Mouse (Mus musculus) brain, adult 2 months (tissue): Measurements from ENCODE around the gene Skap1.

Experiments used
- DNase-seq: peaks from one replicate; pipeline ENCODE4 v3.0.0; 2011; ENCODE audit warnings: low read depth, low spot score

Skap1 gene

DNA sequence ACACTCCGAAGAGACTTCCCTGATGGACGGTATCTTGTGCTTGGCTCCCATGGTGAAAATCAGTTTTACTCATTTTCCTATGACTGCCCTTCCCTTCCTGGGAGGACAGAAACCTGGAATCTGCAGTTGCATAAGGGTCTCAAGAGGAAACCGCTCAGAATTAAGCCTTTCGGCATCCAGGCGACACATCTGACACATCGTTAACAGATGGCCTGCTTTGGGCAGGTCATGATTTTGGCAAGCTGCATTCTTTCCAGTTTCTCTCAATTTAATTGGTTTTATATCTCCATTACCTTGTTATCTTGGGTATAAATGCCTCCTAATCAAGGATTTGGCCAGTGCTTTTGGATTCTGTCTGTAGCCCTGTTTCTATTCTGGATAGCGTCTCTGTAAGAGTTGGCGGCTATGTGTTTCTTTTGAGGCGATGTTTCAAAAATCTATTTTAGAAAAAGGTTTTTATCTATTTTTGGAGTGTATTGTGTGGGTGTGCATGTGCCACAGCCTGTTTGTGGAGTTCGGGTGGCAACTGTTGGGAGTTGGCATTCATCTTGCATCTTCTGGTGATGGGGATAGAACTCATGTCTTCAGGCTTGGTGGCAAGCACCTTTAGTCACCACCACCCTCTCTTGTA lies 1.1 kb downstream of the Skap1 start:
- peak; percentile 75 for DNase-seq

DNA sequence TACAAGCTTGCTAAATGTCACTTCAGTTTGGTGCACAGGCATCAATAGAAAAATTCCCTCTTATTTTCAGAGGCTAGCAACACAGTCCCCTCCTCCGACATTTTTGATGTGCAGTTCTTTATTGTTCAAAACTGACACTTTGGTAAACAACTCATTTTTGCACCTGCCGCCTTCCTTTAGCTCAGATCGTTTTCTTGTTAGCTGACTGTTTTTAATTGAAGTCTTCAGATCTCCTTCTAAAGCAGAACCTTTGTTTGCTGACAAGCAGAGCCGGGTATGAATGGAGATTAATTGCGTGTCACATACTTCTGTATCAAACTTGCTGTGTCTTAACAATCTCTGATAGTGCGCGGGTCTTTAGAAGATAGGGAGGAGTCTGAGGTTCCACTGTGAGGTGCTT lies 2.0 kb downstream of the Skap1 start:
- DNase-seq, result peak; percentile 5

DNA sequence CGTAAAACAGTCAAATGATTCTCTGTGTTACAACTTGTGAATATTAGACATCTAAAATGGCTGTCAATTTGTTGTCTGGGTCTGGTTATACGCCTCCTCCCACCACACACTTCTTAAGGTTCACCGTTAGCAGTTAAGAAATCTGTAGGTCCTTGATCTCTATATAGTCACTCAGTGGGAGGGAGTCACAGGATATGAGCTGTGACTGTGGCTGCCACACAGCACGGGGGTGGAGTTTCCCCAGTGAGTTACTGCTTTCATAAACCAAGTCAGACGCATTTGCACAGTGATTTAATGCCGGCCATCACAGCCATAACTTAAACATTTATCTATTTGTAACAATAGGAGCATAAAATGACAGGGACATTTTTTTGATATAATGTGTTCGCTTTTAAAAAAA lies 2.6 kb downstream of the Skap1 start:
- DNase-seq, result peak; percentile 67

DNA sequence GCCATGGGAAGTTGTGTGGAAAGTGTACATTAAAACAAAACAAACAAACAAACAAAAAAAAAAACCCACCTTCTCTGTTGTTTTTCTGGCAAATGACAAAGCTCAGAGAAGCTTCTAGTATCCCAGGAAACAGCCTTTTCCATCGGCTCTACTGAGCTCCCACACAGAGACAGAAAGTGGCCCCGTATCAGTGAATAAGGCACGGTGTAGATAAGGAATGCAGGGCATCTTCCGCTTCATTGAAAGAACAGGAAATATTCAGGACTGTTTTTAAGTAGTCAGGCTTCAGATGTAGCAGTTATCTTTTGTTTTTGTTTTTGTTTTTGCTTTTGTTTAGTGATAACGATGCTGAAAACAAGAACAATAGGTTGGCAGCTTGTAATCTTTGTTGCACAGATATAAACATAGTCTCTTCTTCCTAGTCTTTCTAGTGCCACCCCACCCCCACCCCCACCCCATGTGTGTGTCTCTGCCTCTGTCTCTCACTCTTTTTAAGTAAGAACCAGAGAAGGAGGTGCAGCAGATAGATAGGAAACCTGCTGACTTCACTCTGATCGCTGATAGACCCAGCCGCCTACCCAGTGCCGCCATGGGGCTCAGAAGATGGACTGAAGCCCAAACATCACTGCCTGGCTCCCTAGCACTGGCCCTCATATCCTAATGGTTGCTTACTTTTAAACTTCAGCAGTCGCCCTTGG lies 3.8 kb downstream of the Skap1 start:
- no peak for DNase-seq

DNA sequence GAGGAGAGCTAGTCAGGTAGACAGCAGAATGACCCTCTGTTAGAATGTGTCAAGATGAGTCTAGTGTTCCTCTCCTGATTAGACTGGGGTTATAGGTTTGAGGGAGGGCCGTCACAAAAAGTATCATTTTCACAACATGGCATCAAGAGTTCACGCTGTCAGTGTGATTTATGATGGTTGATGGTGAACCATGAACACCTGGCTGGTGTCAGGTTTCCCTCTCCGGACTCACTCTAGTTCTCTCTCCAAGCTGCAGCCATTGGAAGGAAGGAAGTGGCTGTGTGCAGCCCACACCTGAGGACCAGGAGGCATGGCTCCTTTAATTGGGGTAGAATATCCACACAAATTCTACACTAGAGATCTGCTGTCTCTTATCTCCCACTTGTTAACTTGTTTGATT lies 18.3 kb downstream of the Skap1 start:
- DNase-seq, result no peak

DNA sequence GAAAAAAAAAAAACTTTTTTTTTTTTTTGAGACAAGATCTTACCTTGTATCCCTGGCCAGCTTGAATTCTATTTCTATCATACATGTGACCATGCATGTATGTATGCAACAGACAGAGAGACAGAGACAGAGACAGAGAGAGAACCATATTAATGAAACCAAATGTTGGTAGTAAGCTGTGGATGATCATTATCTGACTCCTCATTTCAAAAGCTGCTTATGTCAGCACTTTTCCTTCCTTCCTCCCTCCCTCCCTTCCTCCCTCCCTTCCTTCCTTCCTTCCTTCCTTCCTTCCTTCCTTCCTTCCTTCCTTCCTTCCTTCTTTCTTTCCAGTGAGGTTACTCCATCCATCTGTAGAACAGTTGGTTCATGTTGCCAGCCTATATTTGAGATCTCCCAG lies 18.8 kb downstream of the Skap1 start:
- no peak for DNase-seq

DNA sequence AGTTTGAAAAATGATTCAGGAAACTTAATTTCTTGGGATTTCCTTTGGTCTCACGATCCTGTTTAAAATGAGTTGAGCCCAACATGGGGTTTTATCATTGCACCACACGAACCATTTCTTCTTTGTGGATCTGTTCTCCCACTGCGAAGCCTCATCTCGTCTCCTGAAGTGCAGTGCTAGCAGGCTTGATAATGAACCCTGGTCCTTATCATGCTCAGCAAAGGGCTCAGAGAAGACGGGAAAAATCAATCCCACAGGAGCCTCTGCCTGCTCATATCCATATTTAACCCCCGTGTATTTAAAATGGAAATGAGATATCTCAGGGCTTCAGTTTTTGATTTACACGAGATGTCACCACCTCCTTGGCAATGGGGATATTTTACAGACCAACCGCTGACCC lies 34.1 kb downstream of the Skap1 start:
- DNase-seq, result no peak

DNA sequence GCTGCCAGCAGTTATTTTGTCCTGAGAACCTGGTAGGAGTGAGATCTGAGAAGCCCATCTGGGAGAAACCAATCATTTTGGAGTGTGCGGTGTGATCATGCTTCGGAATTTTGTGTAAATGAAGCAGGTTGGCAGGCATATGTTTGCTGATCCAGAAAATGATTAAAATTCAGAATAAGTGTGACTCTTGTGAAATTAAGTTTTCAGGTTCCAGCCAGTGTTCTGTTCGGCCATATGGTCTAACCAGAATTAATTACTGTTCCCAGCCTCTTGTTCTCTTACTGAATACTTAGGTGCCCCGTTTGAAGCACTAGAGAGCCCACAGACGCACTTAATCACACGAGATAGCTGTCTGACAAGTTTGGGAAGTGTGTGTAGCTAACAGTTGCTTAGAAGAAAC lies 36.6 kb downstream of the Skap1 start:
- DNase-seq, result peak; percentile 52

DNA sequence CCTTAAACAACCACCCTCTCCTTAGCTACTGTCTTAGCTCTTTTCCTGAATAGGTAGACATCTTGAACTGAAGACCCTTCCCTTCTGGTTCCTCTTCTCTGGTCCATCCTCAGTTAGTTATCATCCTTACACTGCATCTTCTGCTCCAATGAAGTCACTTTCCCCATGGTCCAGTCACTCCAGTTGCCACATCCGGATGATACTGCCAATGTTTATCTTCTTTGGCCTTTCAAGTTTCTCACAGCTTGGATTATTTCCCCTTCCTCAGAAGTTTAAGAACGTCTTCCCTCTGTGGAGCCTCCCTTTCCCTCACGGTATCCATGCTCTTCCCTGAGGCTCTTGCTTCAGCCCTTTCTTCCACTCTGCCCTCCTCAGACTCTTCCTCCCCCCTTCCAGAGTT lies 38.6 kb downstream of the Skap1 start:
- no peak for DNase-seq

DNA sequence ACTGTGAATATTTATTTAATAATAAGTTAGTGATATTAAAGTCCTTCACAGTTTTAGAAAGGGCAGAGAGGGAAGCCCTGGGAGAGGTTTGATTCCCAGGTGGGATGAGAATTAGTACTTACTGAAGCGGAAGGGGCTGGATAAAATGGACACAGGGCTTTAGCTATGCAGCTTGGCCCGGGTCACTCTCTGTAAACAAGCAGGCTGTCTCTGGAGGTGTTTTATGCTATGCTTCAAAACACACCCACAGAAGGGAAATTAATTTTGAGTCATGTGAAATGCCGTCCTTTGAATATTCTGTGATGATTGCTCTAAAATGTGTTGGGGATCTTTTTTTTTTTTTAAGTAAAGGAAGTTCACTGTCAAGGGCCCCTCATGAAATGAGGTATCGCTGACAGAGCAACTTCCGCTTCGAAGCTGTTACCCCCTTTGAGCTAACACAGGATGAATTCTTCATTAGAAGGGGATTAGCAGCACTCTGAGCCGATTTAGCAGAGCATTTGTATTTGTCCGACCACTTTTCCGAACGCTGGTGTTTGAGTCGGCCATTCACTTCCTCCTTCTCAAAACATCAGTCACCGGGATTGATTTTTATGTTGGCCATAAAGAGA lies 40.2 kb downstream of the Skap1 start:
- no peak for DNase-seq

DNA sequence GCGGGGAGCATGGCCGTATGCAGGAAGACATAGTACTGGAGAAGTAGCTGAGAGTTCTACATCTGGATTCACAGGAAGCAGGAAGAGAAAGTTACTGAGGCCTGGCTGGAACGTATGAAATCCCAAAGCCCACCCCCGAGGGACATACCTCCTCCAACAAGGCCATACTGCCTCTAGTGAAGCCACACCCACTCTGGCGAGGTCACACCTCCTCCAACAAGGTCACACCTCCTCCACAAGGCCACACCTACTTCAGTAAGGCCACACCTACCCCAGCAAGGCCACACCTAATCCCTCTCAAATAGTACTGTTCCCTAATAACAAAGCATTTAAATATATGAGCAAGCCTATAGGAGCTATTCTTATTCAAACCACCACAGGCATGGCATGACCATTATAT lies 41.4 kb downstream of the Skap1 start:
- no peak for DNase-seq

DNA sequence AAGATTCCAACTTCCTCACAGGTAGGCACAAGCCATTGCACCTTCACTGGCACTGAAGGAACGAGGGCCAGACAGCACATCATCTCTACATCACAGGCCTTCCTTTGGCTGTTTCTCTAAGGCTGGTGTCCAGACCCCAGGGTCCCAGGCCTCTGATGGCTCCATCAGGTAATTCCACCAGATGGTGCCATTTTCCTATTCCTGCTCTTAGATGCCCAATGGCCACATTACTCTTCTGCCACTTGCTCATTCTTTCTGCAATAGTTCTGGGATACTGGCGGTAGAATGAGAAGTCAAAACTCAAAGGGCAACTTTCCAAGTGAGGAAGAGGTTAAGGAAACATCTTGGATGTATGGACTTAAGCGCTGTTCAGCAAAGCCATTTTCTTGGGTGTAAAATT lies 50.8 kb downstream of the Skap1 start:
- no peak for DNase-seq

DNA sequence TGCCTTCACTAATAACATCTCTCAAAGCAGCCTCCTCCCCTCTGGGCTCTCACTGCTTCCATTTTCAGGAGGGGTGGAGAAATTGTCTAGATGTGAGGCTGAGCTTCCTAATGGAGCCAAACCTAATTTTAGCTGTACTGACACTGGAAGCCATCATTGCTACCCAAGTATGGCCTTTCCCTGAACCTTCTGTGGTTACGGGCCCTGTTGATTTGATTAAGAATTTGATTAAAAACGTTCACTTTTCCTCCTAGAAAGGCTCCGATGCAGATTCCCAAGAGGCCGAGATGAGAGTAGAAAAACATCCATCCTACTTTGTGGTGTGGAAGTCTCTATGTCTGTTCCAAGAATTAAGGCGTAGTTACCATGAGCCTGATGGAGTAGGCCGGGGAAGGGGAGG lies 60.1 kb downstream of the Skap1 start:
- no peak for DNase-seq

DNA sequence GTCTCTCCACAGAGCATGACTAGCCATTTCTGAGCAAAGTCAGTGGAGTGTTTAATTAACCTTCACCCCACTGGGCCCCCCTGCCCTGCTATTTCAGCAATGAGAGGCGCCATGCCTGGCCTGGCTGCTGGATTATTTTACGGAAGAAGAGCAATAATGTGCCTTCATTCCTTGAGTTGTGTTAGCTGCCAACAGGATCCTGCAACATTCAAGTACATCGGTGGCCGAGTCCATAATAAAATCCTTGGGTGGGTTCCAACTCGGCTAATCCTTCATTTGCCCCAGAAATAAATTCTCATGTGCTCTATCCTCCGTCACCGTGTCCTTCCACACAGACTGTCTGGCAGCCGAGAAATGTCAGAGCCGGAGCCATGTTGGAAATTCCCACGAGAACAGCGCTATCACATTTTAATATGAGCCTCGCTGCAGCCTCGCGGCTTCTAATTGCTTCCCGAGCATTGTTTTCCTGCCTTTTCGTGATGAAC lies 61.8 kb downstream of the Skap1 start:
- DNase-seq, result peak; percentile 14

DNA sequence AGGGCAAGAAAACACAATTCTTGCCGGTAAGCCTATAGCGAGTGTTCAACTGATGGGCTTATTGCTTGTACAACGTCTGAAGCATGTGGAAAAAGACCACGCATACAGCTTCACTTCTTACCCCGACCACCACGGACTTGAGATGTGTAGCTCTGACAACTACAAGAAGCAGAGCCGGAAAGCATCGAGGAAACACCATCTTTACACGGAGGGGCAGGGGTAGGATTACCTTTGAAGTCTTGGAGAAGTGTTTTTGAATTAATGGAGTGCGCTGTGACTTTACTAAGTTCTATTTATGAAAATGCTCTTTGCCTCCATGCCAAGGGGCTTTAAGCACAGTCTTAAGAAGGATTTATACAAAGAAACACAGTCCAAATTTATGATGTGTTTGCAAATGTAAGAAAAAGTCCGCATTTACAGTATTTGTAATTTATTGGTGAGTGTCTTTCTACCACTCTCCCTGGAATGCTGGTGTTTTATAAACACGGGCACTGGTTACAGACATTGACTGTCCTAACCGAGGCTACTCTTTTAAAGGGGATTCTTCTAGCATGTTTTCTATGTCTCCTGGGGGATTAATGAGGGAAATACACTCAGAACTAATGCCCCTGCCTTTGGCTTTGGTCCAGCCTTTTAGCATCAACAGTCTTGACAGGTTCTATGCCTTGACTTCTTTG lies 67.5 kb downstream of the Skap1 start:
- DNase-seq, result no peak

DNA sequence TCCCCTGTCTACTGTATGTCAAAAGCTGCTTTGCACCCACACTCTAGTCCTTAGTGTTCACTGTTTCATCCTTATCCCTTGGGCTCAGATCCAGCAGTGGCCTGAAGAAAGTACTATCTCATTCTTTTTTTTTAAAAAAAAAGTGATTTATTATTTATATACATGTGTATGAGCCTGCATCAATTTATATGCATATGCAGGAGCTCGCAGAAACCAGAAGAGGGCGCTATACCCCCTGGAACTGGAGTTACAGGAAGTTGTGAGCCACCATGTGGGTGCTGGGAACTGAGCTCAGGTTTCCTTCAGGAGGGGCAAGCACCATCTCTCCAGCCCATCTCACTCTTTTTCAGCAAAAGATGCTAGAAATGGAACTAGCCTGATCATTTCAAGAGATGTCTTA lies 70.1 kb downstream of the Skap1 start:
- no peak for DNase-seq

DNA sequence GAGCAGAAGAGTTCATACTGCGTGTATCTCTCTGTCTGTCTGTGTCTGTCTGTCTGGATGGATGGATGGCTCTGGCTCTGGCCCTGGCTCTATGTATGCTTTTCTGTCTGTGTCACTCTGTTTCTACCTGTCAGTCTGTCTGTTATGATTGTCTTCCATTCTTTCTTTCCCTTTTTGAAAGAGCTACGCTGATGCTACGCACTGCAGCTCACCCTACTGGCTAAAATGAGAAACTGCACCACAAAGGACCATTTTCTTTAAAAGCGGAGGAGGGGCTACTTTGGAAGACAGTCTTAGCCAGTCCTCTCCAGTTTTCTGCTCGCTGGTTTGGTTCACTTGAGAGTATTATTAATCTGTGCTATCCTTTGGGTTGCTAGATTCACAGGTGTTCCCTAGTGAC lies 71.8 kb downstream of the Skap1 start:
- peak; percentile 45 for DNase-seq

DNA sequence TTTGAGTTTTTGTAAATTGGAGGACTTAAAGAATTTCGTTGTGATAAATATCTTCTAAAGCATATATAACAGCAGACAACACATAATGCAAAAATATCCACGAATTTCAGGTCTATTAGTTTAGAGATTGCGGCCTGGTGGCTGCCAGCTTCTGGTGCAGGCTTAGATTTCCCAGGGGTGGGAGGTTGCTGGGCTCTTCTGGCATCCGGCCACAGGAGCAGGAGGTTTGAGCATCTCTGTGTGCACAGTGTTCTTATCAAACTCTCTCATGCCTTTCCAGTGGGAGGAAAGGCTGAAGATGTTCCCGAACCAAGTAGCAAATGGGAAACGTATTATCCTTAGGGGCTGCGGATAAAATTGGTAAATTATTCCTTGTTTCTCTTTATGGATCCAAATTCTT lies 77.6 kb downstream of the Skap1 start:
- DNase-seq, result peak; percentile 11

DNA sequence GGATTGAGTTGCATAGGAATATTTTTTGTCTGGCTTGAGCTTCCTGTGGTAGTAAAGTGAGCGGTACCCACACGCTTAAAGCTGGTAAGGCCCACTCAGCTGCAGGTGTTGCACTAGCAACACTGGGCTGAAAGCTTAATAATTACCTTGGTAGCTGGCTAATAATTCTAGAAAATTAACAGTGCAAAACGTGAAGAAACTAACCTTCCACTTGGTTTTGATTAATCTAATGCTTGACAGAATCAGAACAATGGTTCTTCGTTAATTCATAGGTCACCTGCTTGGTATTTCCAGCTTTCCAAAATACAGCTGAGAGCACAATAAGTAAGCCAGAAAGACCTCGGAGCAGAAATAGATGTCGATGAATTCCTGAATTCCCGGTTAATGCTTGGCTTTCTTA lies 78.2 kb downstream of the Skap1 start:
- DNase-seq, result no peak

DNA sequence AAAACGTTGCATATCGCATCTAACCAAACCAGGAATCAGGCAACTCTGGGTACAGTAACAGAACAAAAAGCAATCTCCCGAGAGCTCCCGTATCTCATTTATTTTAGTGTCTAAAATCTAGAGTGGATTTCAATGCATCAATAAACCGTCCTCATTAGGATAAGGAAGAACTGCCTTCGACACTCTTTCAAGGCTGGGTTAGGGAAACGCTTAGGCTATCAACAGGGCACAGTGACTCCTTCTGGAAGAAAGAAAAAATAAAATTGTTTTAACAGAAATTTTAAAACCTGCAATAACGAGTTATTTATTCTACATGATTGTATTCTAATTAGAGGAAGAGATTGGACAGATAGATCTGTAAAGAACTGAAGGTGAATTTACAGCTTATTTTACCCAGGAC lies 82.0 kb downstream of the Skap1 start:
- no peak for DNase-seq

DNA sequence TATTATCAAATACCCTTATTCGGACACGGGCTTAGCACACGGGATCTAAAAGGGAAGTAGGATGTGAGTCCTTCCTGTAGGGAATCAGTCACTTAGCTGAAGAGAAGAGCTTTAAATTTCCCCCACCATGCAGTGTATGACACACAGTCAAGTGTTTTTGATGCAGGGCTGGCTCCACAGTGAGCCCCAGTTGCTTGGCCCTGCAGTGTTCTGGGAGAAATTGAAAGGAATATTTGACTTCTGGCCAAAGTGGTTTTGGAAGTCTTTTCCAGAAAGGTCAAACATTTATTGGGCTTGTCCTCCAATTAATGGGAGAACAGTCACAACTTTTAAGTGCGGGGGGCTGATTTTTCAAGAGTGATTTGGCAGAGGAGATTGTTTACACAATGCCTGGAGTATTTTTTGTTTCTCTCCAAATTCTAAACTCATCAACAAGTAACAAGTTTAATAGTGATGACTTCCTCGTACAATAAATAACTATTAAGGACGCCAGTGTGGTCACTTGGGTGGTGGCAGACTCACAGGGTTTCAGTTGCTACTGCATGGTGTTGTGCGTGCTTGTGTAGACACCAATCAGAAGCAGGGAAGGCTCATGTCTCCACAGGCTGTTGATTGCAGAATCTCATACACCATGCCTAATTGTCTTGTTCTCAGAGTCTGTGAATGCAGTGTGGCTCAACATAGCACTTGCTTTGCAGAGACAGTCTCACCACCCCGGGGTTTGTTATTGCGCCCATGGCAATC lies 86.7 kb downstream of the Skap1 start:
- no peak for DNase-seq

DNA sequence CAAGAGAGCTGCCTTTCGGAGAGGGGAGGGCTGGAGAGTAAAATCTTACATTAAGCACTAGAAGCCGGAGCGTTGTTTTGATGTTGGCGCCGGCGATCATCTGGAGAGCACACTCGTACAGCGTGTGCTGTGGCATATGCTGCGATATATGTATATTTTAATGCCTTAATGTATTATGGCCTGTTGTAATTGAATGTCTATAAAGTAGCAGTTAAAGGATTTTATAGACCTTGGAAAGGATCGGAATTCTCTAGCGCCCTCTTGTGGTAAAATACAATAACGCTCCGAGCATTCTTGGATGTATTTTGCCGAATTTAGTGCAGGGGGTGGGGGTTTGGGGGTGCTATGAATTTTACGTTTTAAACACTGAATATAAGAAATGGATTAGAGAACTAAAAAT lies 88.7 kb downstream of the Skap1 start:
- peak; percentile 43 for DNase-seq
